In the genomic region with DNA sequence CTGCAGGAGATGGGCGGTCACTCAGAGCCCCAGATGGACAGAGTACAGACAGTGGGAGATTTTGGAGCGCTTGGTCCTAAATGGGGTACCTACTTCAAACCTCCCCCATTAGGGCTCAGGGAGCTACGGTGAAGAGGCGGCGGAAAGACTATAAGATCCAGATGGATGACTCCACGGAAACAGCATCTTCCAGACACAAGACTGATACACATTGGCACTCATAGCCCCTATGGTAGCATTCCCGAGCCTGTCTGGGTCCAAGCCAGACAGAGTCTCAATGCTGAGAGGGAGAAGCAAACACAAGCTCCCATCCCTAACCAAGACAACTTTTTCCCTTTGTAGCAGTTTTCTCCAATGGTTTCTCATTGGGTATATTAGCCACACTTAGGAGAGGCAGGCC, we compare ENCODE assay signal across 24 mouse cellular contexts. TPM values are rescaled to one million over a fixed set of nuclear protein-coding genes. Genes with fewer than 3 reads are reported as not detected.
DNase-seq lines count a peak whose midpoint lies in the region; ATAC-seq and TF ChIP-seq lines count a peak whose summit lies in the region.
"Had no signal": no experiment of that assay in that cellular context is flagged by ENCODE, and none has a peak within 500 bp of the region (broad histone marks: within the 10 kb centered on the region; RNA-seq: fewer than 3 reads in every experiment).

No protein-coding gene starts in this region.

- no peak for TF ChIP-seq CTCF in hindbrain, postnatal 0 days (IDR thresholded peaks at IDR 0.05; ENCODE audit: low read depth)
- no peak for TF ChIP-seq CTCF in brain, embryonic 14.5 days (IDR thresholded peaks at IDR 0.05; ENCODE audit: borderline replicate concordance, extremely low read depth, insufficient read depth, insufficient read length)

- peaks cover 7% of the 10 kb centered on the region; the same call in 1 of the 2 replicates for H3K4me1 ChIP-seq in hindbrain, postnatal 0 days (ENCODE audit: insufficient read depth, low read length)
- H3K4me1 ChIP-seq in hindbrain, embryonic 13.5 days (replicated peaks): peaks cover 2% of the 10 kb centered on the region; the same call in 1 of the 2 replicates
- H3K4me1 ChIP-seq: hindbrain, embryonic 12.5 days had no signal

- no peak overlapping the region for H3K4me2 ChIP-seq in hindbrain, postnatal 0 days (ENCODE audit: low read depth, low read length)
- H3K4me2 ChIP-seq in hindbrain, embryonic 13.5 days: no peak overlapping the region
- H3K4me2 ChIP-seq: heart, embryonic 11.5 days; hindbrain, embryonic 12.5 days had no signal

- no peak for TF ChIP-seq POLR2A in brain, embryonic 14.5 days (IDR thresholded peaks at IDR 0.05; ENCODE audit: borderline replicate concordance, extremely low read depth, insufficient read depth, insufficient read length, poor library complexity, severe bottlenecking)

- no peak for ATAC-seq in hindbrain, postnatal 0 days
- no peak for ATAC-seq in hindbrain, embryonic 13.5 days (ENCODE audit: low FRiP score)
- ATAC-seq: CD4-positive, CD25-positive, alpha-beta regulatory T cell, adult 4 months; forebrain, embryonic 16.5 days; hindbrain, embryonic 16.5 days; inflammation-experienced regulatory T-cells, adult 6 months; intestine, embryonic 16.5 days had no signal

- no peaks in the 10 kb centered on the region for H3K27me3 ChIP-seq in hindbrain, postnatal 0 days (ENCODE audit: insufficient read depth, low read length)
- no peaks in the 10 kb centered on the region for H3K27me3 ChIP-seq in hindbrain, embryonic 13.5 days
- H3K27me3 ChIP-seq: hindbrain, embryonic 12.5 days had no signal

- no peak overlapping the region for H3K4me3 ChIP-seq in hindbrain, postnatal 0 days (ENCODE audit: low read length)
- H3K4me3 ChIP-seq in hindbrain, embryonic 13.5 days: no peak overlapping the region
- H3K4me3 ChIP-seq: gastrocnemius, adult 2 months; hindbrain, embryonic 12.5 days had no signal

- 66% methylated on average over 7 of the region's 7 CpGs for WGBS in hindbrain, postnatal 0 days
- WGBS in hindbrain, embryonic 13.5 days: 81% methylated on average over 7 of the region's 7 CpGs

- H3K27ac ChIP-seq in hindbrain, postnatal 0 days: no peak overlapping the region
- H3K27ac ChIP-seq in hindbrain, embryonic 13.5 days: no peak overlapping the region
- H3K27ac ChIP-seq: gastrocnemius, adult 2 months; hindbrain, embryonic 12.5 days had no signal

- H3K36me3 ChIP-seq in hindbrain, postnatal 0 days (ENCODE audit: insufficient read depth, low read length): no peaks in the 10 kb centered on the region
- H3K36me3 ChIP-seq in hindbrain, embryonic 13.5 days: no peaks in the 10 kb centered on the region
- H3K36me3 ChIP-seq: hindbrain, embryonic 12.5 days had no signal

- no peaks in the 10 kb centered on the region for H3K9me3 ChIP-seq in hindbrain, postnatal 0 days (ENCODE audit: low read length)
- H3K9me3 ChIP-seq in hindbrain, embryonic 13.5 days: no peaks in the 10 kb centered on the region
- H3K9me3 ChIP-seq: hindbrain, embryonic 12.5 days had no signal

- DNase-seq in cerebellum, postnatal 14 days: peak; percentile 51 to 62
- no peak for DNase-seq in cerebellum, postnatal 4 days (ENCODE audit: low spot score in 2 of 2)
- DNase-seq in hindbrain, postnatal 0 days (ENCODE audit: low spot score): peak; percentile 29
- peak; percentile 62 for DNase-seq in brain, embryonic 14.5 days (ENCODE audit: low read depth)
- no peak for DNase-seq in embryo, embryonic 9.5 days (ENCODE audit: extremely low spot score)
- DNase-seq: adrenal gland, adult 2 months; adrenal gland, postnatal 14 days; cerebellum, adult 11-12 months; cerebellum, adult 9-10 months; embryo, embryonic 11 days; gastrocnemius, adult 2 months; gastrocnemius, postnatal 14 days; heart, adult 11 months; kidney, adult 18-20 months had no signal

- H3K9ac ChIP-seq in hindbrain, postnatal 0 days (replicated peaks; ENCODE audit: low read length): no peak overlapping the region
- H3K9ac ChIP-seq in hindbrain, embryonic 13.5 days: no peak overlapping the region
- H3K9ac ChIP-seq: hindbrain, embryonic 12.5 days had no signal

RNA-seq across cellular contexts. Expression of a gene that starts 57.2 kb away (rescaled TPM):
- total RNA-seq in hindbrain, postnatal 0 days (2014; rRNA removed): 20.8 and 22.7 TPM in 2 replicates
- polyA plus RNA-seq in hindbrain, postnatal 0 days (2015; fragmentation: Nextera tagmentation; extraction: Ambion mirVana): 12.3 and 12.9 TPM in 2 replicates
- 9.5 and 12.2 TPM in 2 replicates for polyA plus RNA-seq in hindbrain, embryonic 13.5 days (2015; fragmentation: Nextera tagmentation; extraction: Ambion mirVana)
- polyA plus RNA-seq in brain, embryonic 14.5 days (2012; rRNA removed): 3.6 and 7.8 TPM in 2 replicates
- total RNA-seq: hematopoietic stem cell, adult 5-6 weeks; MEL had no signal
- polyA plus RNA-seq: CD4-positive, CD25-positive, alpha-beta regulatory T cell, adult 4 months; inflammation-experienced regulatory T-cells, adult 6 months had no signal

Comparison
In these comparisons a context has a peak if more than half of its experiments do, and no peak if none do; other contexts are left out.
1. DNase-seq: peak in cerebellum, postnatal 14 days (2 of 2), hindbrain, postnatal 0 days (single experiment) and brain, embryonic 14.5 days (single experiment); none in cerebellum, postnatal 4 days (0 of 2) and embryo, embryonic 9.5 days (single experiment).